Mouse (Mus musculus) kidney, embryonic 15.5 days (tissue): ENCODE data around the gene Strn4. TPM values are rescaled to one million over a fixed set of nuclear protein-coding genes. Genes with fewer than 3 reads are reported as not detected.

ENCODE experiments used
- ATAC-seq: fragments of 200-750 bp; cut with Nextera tagmentation; replicated peaks from 2 replicates; pipeline ENCODE4 v1.8.0; 2017; ENCODE audit warnings: moderate TSS enrichment; ENCODE audit not compliant: low FRiP score
- H3K27ac ChIP-seq: fragments of 300-500 bp; sonication (generic); 2 replicates; pipeline ENCODE4 v1.5.1; 2015; ENCODE audit warnings: mild to moderate bottlenecking, inconsistent platforms
- H3K27me3 ChIP-seq: fragments of 300-500 bp; sonication (generic); 2 replicates; pipeline ENCODE4 v1.6.1; 2015; ENCODE audit warnings: inconsistent platforms
- H3K36me3 ChIP-seq: fragments of 300-500 bp; sonication (generic); 2 replicates; pipeline ENCODE4 v1.6.1; 2015; ENCODE audit warnings: inconsistent platforms
- H3K4me1 ChIP-seq: fragments of 300-500 bp; sonication (generic); 2 replicates; pipeline ENCODE4 v1.6.1; 2015; ENCODE audit warnings: inconsistent platforms
- H3K4me2 ChIP-seq: fragments of 300-500 bp; sonication (generic); 2 replicates; pipeline ENCODE4 v1.6.1; 2015; ENCODE audit warnings: moderate library complexity, mild to moderate bottlenecking, inconsistent platforms
- H3K4me3 ChIP-seq: fragments of 300-500 bp; sonication (generic); replicated peaks from 2 replicates; pipeline ENCODE4 v1.5.1; 2015; ENCODE audit warnings: mild to moderate bottlenecking, inconsistent platforms
- H3K9ac ChIP-seq: fragments of 300-500 bp; sonication (generic); 2 replicates; pipeline ENCODE4 v1.6.1; 2015; ENCODE audit warnings: mild to moderate bottlenecking, inconsistent platforms
- H3K9me3 ChIP-seq: fragments of 300-500 bp; sonication (generic); replicated peaks from 2 replicates; pipeline ENCODE4 v1.6.1; 2016; ENCODE audit warnings: inconsistent platforms
- WGBS: fragments of 180-500 bp; shearing (Covaris S2); methylation state at CpG from one replicate; pipeline ENCODE4 v1.1.7; 2015; ENCODE audit warnings: mixed read lengths; 5-methylcytosine and 5-hydroxymethylcytosine counted together
- polyA plus RNA-seq: library from polyadenylated mRNA; unstranded; fragments of >200 nt; fragmentation: Nextera tagmentation; extraction: Ambion mirVana; gene quantifications from 2 replicates; pipeline ENCODE4 v1.2.1, GENCODE M21; 2015

Strn4 gene
- polyA plus RNA-seq, 1 experiment from 2014 or later, result 99.8 TPM

- H3K27ac ChIP-seq, result no peak overlapping the region
- H3K4me2 ChIP-seq, result no peak overlapping the region
- ATAC-seq, result no peak
- WGBS, result 90% methylated on average over 9 of the region's 9 CpGs
- H3K36me3 ChIP-seq, result peaks cover 32% of the 10 kb centered on the region; the same call in 1 of the 2 replicates
- H3K9me3 ChIP-seq, result no peaks in the 10 kb centered on the region
- no peak overlapping the region for H3K4me3 ChIP-seq
- H3K27me3 ChIP-seq, result no peaks in the 10 kb centered on the region
- H3K4me1 ChIP-seq, result peaks cover 30% of the 10 kb centered on the region
- H3K9ac ChIP-seq, result no peak overlapping the region
These were observed 56.8 kb downstream of the Strn4 start for GRCm38 (mm10) chr7:16872478-16872877.

GRCm38 (mm10) chr7:16873392-16873791, 57.7 kb downstream of the Strn4 start:
- no peak for ATAC-seq
- H3K27me3 ChIP-seq, result no peaks in the 10 kb centered on the region
- H3K4me3 ChIP-seq, result no peak overlapping the region
- H3K36me3 ChIP-seq, result peaks cover 28% of the 10 kb centered on the region; the same call in 1 of the 2 replicates
- H3K4me1 ChIP-seq, result peaks cover 30% of the 10 kb centered on the region
- H3K9ac ChIP-seq, result no peak overlapping the region
- WGBS, result 88% methylated on average over 4 of the region's 4 CpGs
- H3K9me3 ChIP-seq, result no peaks in the 10 kb centered on the region
- no peak overlapping the region for H3K4me2 ChIP-seq
- H3K27ac ChIP-seq, result no peak overlapping the region

GRCm38 (mm10) chr7:16874190-16874589, 58.5 kb downstream of the Strn4 start:
- Histone ChIP-seq H3K4me3 (peak overlapping the region; percentile 81), H3K9me3 (no peaks in the 10 kb centered on the region), H3K4me2 (peak overlapping the region; percentile 96), H3K9ac (peak overlapping the region; percentile 38), H3K4me1 (peaks cover 37% of the 10 kb centered on the region), H3K27ac (peak overlapping the region; percentile 95), H3K27me3 (no peaks in the 10 kb centered on the region), H3K36me3 (peaks cover 24% of the 10 kb centered on the region; the same call in 1 of the 2 replicates)
- ATAC-seq, result no peak
- 4% methylated on average over 17 of the region's 17 CpGs for WGBS

GRCm38 (mm10) chr7:16874756-16875309, 59.1 kb downstream of the Strn4 start:
- Histone ChIP-seq H3K4me1 (peaks cover 37% of the 10 kb centered on the region), H3K27me3 (no peaks in the 10 kb centered on the region), H3K9me3 (no peaks in the 10 kb centered on the region), H3K9ac (peak overlapping the region; percentile 81), H3K27ac (peak overlapping the region; percentile 95), H3K4me2 (peak overlapping the region; percentile 96), H3K4me3 (peak overlapping the region; percentile 81), H3K36me3 (peaks cover 19% of the 10 kb centered on the region; the same call in 1 of the 2 replicates)
- under 1% methylated on average over 33 of the region's 33 CpGs for WGBS
- ATAC-seq, result peak; percentile 97

GRCm38 (mm10) chr7:16875310-16875325, 59.4 kb downstream of the Strn4 start, which contains the start of gene Dact3:
Dact3 (plus strand) TSS chr7:16875317.
- Histone ChIP-seq H3K4me2 (peak within 1 kb of the TSS; percentile 96), H3K9me3 (no peaks in the 10 kb centered on the region), H3K27ac (peak within 1 kb of the TSS; percentile 95), H3K4me3 (peak within 1 kb of the TSS; percentile 81), H3K27me3 (no peaks in the 10 kb centered on the region), H3K4me1 (peaks cover 38% of the 10 kb centered on the region), H3K9ac (peak within 1 kb of the TSS; percentile 81), H3K36me3 (peaks cover 17% of the 10 kb centered on the region; the same call in 1 of the 2 replicates)
- no peak for ATAC-seq
- WGBS, result 0% methylated on average over 1 of the region's 1 CpGs

GRCm38 (mm10) chr7:16875326-16875725, 59.6 kb downstream of the Strn4 start:
- Histone ChIP-seq H3K9me3 (no peaks in the 10 kb centered on the region), H3K4me2 (peak overlapping the region; percentile 96), H3K4me3 (peak overlapping the region; percentile 81), H3K9ac (peak overlapping the region; percentile 81), H3K4me1 (peaks cover 40% of the 10 kb centered on the region), H3K27me3 (no peaks in the 10 kb centered on the region), H3K27ac (peak overlapping the region; percentile 81), H3K36me3 (peaks cover 17% of the 10 kb centered on the region; the same call in 1 of the 2 replicates)
- ATAC-seq, result peak; percentile 35; the same call in 1 of the 2 replicates
- WGBS, result 2% methylated on average over 32 of the region's 42 CpGs

GRCm38 (mm10) chr7:16876006-16876405, 60.3 kb downstream of the Strn4 start:
- 8% methylated on average over 11 of the region's 11 CpGs for WGBS

GRCm38 (mm10) chr7:16876608-16877007, 60.9 kb downstream of the Strn4 start:
- 3% methylated on average over 13 of the region's 13 CpGs for WGBS
- ATAC-seq, result peak; percentile 3; the same call in 1 of the 2 replicates

More at GRCm38 (mm10) chr7:16876006-16876405, 60.3 kb downstream of the Strn4 start:
- H3K9ac ChIP-seq, result peak overlapping the region; percentile 81
- peaks cover 13% of the 10 kb centered on the region; the same call in 1 of the 2 replicates for H3K36me3 ChIP-seq
- no peak for ATAC-seq
- no peaks in the 10 kb centered on the region for H3K27me3 ChIP-seq
- peak overlapping the region; percentile 96 for H3K4me2 ChIP-seq
- peak overlapping the region; percentile 81 for H3K4me3 ChIP-seq
- H3K27ac ChIP-seq, result peak overlapping the region; percentile 81
- no peaks in the 10 kb centered on the region for H3K9me3 ChIP-seq
- peaks cover 45% of the 10 kb centered on the region for H3K4me1 ChIP-seq

GRCm38 (mm10) chr7:16877717-16878116, 62.0 kb downstream of the Strn4 start:
- peaks cover 45% of the 10 kb centered on the region for H3K4me1 ChIP-seq
- H3K4me3 ChIP-seq, result no peak overlapping the region
- H3K9ac ChIP-seq, result no peak overlapping the region
- no peak overlapping the region for H3K27ac ChIP-seq
- no peaks in the 10 kb centered on the region for H3K27me3 ChIP-seq
- H3K4me2 ChIP-seq, result no peak overlapping the region
- H3K36me3 ChIP-seq, result peaks cover 8% of the 10 kb centered on the region
- no peak for ATAC-seq
- H3K9me3 ChIP-seq, result no peaks in the 10 kb centered on the region
- 85% methylated on average over 3 of the region's 3 CpGs for WGBS

More at GRCm38 (mm10) chr7:16876608-16877007, 60.9 kb downstream of the Strn4 start:
- H3K27ac ChIP-seq, result peak overlapping the region; percentile 81
- H3K36me3 ChIP-seq, result peaks cover 14% of the 10 kb centered on the region; the same call in 1 of the 2 replicates
- peak overlapping the region; percentile 81 for H3K4me3 ChIP-seq
- H3K4me1 ChIP-seq, result peaks cover 45% of the 10 kb centered on the region
- peak overlapping the region; percentile 81 for H3K9ac ChIP-seq
- no peaks in the 10 kb centered on the region for H3K9me3 ChIP-seq
- H3K4me2 ChIP-seq, result peak overlapping the region; percentile 96
- no peaks in the 10 kb centered on the region for H3K27me3 ChIP-seq

GRCm38 (mm10) chr7:16879796-16880547, 64.3 kb downstream of the Strn4 start:
- Histone ChIP-seq H3K4me2 (peak overlapping the region; percentile 22; the same call in 1 of the 2 replicates), H3K4me3 (no peak overlapping the region), H3K36me3 (peaks cover 28% of the 10 kb centered on the region), H3K27me3 (peaks cover 10% of the 10 kb centered on the region), H3K27ac (peak overlapping the region; percentile 74), H3K9ac (no peak overlapping the region), H3K9me3 (peaks cover 2% of the 10 kb centered on the region), H3K4me1 (peaks cover 46% of the 10 kb centered on the region)
- WGBS, result 29% methylated on average over 9 of the region's 9 CpGs
- peak; percentile 26; the same call in 1 of the 2 replicates for ATAC-seq

- WGBS, result 42% methylated on average over 5 of the region's 5 CpGs
- Histone ChIP-seq H3K27me3 (peaks cover 17% of the 10 kb centered on the region), H3K4me3 (no peak overlapping the region), H3K9me3 (peaks cover 9% of the 10 kb centered on the region), H3K36me3 (peaks cover 35% of the 10 kb centered on the region), H3K27ac (peak overlapping the region; percentile 74), H3K4me1 (peaks cover 49% of the 10 kb centered on the region), H3K4me2 (peak overlapping the region; percentile 22; the same call in 1 of the 2 replicates), H3K9ac (no peak overlapping the region)
- no peak for ATAC-seq
These were observed 64.9 kb downstream of the Strn4 start for GRCm38 (mm10) chr7:16880615-16881014.

- Histone ChIP-seq H3K36me3 (peaks cover 59% of the 10 kb centered on the region), H3K4me3 (no peak overlapping the region), H3K9me3 (peaks cover 18% of the 10 kb centered on the region), H3K4me1 (peaks cover 33% of the 10 kb centered on the region), H3K9ac (no peak overlapping the region), H3K4me2 (no peak overlapping the region), H3K27me3 (peaks cover 33% of the 10 kb centered on the region), H3K27ac (no peak overlapping the region)
- no peak for ATAC-seq
- 96% methylated on average over 6 of the region's 6 CpGs for WGBS
These were observed 67.5 kb downstream of the Strn4 start for GRCm38 (mm10) chr7:16883162-16883561.
